9 mouse cellular contexts compared by ENCODE assay signal in genomic region chr19:56400200-56400599, GRCm38 (mm10). TPM values are rescaled to one million over a fixed set of nuclear protein-coding genes. Genes with fewer than 3 reads are reported as not detected.
DNase-seq lines count a peak whose midpoint lies in the region; ATAC-seq lines count a peak whose summit lies in the region.
"Had no signal": no experiment of that assay in that cellular context is flagged by ENCODE, and none has a peak within 500 bp of the region (broad histone marks: within the 10 kb centered on the region; RNA-seq: fewer than 3 reads in every experiment).

No protein-coding gene starts in this region.

- no peak overlapping the region for H3K27ac ChIP-seq in heart, embryonic 12.5 days (ENCODE audit: poor library complexity, severe bottlenecking)
- H3K27ac ChIP-seq in liver, embryonic 12.5 days: no peak overlapping the region
- H3K27ac ChIP-seq: heart, embryonic 15.5 days had no signal

- H3K9ac ChIP-seq in heart, embryonic 12.5 days: no peak overlapping the region
- no peak overlapping the region for H3K9ac ChIP-seq in liver, embryonic 12.5 days
- H3K9ac ChIP-seq: heart, embryonic 15.5 days had no signal

- DNase-seq in heart, adult 18-20 months: peak; percentile 81 to 84
- peak; percentile 90 for DNase-seq in adrenal gland, postnatal 14 days
- DNase-seq in heart, adult 8-10 months (ENCODE audit: low spot score): peak; percentile 74
- peak; percentile 72 for DNase-seq in ovary, postnatal 14 days (ENCODE audit: low spot score)
- DNase-seq in urinary bladder, adult 2 months (ENCODE audit: low spot score): peak; percentile 45
- no peak for DNase-seq in left cerebral cortex, adult 9 months (ENCODE audit: low spot score in 2 of 2)

- H3K4me1 ChIP-seq in heart, embryonic 12.5 days (replicated peaks): peaks cover 22% of the 10 kb centered on the region
- H3K4me1 ChIP-seq in liver, embryonic 12.5 days: peaks cover 53% of the 10 kb centered on the region

- no peak for ATAC-seq in heart, embryonic 12.5 days (ENCODE audit: insufficient number of reproducible peaks, low FRiP score)
- peak; percentile 70 for ATAC-seq in liver, embryonic 12.5 days

- H3K27me3 ChIP-seq in heart, embryonic 12.5 days (replicated peaks): peaks cover 4% of the 10 kb centered on the region; the same call in 1 of the 2 replicates
- no peaks in the 10 kb centered on the region for H3K27me3 ChIP-seq in liver, embryonic 12.5 days (replicated peaks)
- H3K27me3 ChIP-seq: heart, embryonic 15.5 days had no signal

- H3K36me3 ChIP-seq in heart, embryonic 12.5 days: peaks cover 20% of the 10 kb centered on the region
- peaks cover 21% of the 10 kb centered on the region for H3K36me3 ChIP-seq in liver, embryonic 12.5 days

- WGBS in heart, embryonic 12.5 days: 47% methylated on average over 14 of the region's 14 CpGs
- 32% methylated on average over 14 of the region's 14 CpGs for WGBS in liver, embryonic 12.5 days (ENCODE audit: insufficient replicate concordance)

- no peak overlapping the region for H3K4me3 ChIP-seq in heart, embryonic 12.5 days
- H3K4me3 ChIP-seq in liver, embryonic 12.5 days: peak overlapping the region; percentile 16; the same call in 1 of the 2 replicates
- H3K4me3 ChIP-seq: heart, embryonic 15.5 days had no signal

- H3K9me3 ChIP-seq in heart, embryonic 12.5 days (replicated peaks): no peaks in the 10 kb centered on the region
- no peaks in the 10 kb centered on the region for H3K9me3 ChIP-seq in liver, embryonic 12.5 days (replicated peaks)
- H3K9me3 ChIP-seq: heart, embryonic 15.5 days had no signal

- no peak overlapping the region for H3K4me2 ChIP-seq in heart, embryonic 12.5 days
- H3K4me2 ChIP-seq in liver, embryonic 12.5 days: peak overlapping the region; percentile 46
- H3K4me2 ChIP-seq: heart, embryonic 15.5 days had no signal

RNA-seq across cellular contexts. Expression of gene Casp7, which starts 3.3 kb away (rescaled TPM):
- total RNA-seq in heart, adult 18-20 months (2021): 10 to 100 TPM in 1 of 2 experiments, 1 to 10 TPM in 1; 9.1 to 12.2 TPM
- 31.6 and 33.9 TPM in 2 replicates for polyA plus RNA-seq in heart, embryonic 12.5 days (2016; fragmentation: Nextera tagmentation; extraction: Ambion mirVana)
- 13.7 and 15.7 TPM in 2 replicates for total RNA-seq in adrenal gland, postnatal 14 days (2021)
- 10 to 100 TPM; 11.0 to 13.7 (median 12.3) TPM for total RNA-seq in heart, adult 8-10 months (2022)
- 16.8 and 17.6 TPM in 2 replicates for polyA plus RNA-seq in liver, embryonic 12.5 days (2016; fragmentation: Nextera tagmentation; extraction: Ambion mirVana)
- 14.4 and 16.7 TPM in 2 replicates for polyA plus RNA-seq in urinary bladder, adult 2 months (2012; rRNA removed)

RNA-seq across cellular contexts. Expression of gene Nrap, which starts 10.4 kb away (rescaled TPM):
- 100 to 1,000 TPM; 379 to 400 TPM for total RNA-seq in heart, adult 18-20 months (2021)
- 23.2 and 26.3 TPM in 2 replicates for polyA plus RNA-seq in heart, embryonic 12.5 days (2016; fragmentation: Nextera tagmentation; extraction: Ambion mirVana)
- 0.11 TPM in 2 replicates for total RNA-seq in adrenal gland, postnatal 14 days (2021)
- 100 to 1,000 TPM; 392 to 561 (median 511) TPM for total RNA-seq in heart, adult 8-10 months (2022)
- polyA plus RNA-seq in liver, embryonic 12.5 days (2016; fragmentation: Nextera tagmentation; extraction: Ambion mirVana): 0.10 and 0.13 TPM in 2 replicates
- 0.11 and 0.16 TPM in 2 replicates for polyA plus RNA-seq in urinary bladder, adult 2 months (2012; rRNA removed)

Comparison
In these comparisons a context has a peak if more than half of its experiments do, and no peak if none do; other contexts are left out.
1. DNase-seq: peak in heart, adult 18-20 months (2 of 2), adrenal gland, postnatal 14 days (single experiment), heart, adult 8-10 months (single experiment), ovary, postnatal 14 days (single experiment) and urinary bladder, adult 2 months (single experiment); none in left cerebral cortex, adult 9 months (0 of 2).
2. RNA of gene Nrap, which starts 10.4 kb away (total RNA-seq): 392 to 561 TPM in heart, adult 8-10 months and 379 to 400 TPM in heart, adult 18-20 months; 0.11 TPM in adrenal gland, postnatal 14 days; every median in the first group is over 100 times any median in the second.